Mouse (Mus musculus) liver, embryonic 12.5 days (tissue): ENCODE measurements around the gene Usf3. TPM values are rescaled to one million over a fixed set of nuclear protein-coding genes. Genes with fewer than 3 reads are reported as not detected.

Experiments
- ATAC-seq: fragments of 200-750 bp; cut with Nextera tagmentation; 2 replicates; pipeline ENCODE4 v1.8.0; 2017; ENCODE audit warnings: moderate number of reproducible peaks, mild to moderate bottlenecking, moderate library complexity
- H3K27ac ChIP-seq: fragments of 300-500 bp; sonication (generic); 2 replicates; pipeline ENCODE4 v1.5.1; 2016; ENCODE audit warnings: mild to moderate bottlenecking
- H3K27me3 ChIP-seq: fragments of 300-500 bp; sonication (generic); replicated peaks from 2 replicates; pipeline ENCODE4 v1.6.1; 2016; ENCODE audit warnings: mild to moderate bottlenecking, moderate library complexity
- H3K36me3 ChIP-seq: fragments of 300-500 bp; sonication (generic); 2 replicates; pipeline ENCODE4 v1.6.1; 2016; ENCODE audit warnings: mild to moderate bottlenecking, moderate library complexity
- H3K4me1 ChIP-seq: fragments of 300-500 bp; sonication (generic); 2 replicates; pipeline ENCODE4 v1.6.1; 2016
- H3K4me2 ChIP-seq: fragments of 300-500 bp; sonication (generic); 2 replicates; pipeline ENCODE4 v1.6.1; 2016; ENCODE audit warnings: mild to moderate bottlenecking, moderate library complexity
- H3K4me3 ChIP-seq: fragments of 300-500 bp; sonication (generic); 2 replicates; pipeline ENCODE4 v1.5.1; 2016; ENCODE audit warnings: mild to moderate bottlenecking, moderate library complexity
- H3K9ac ChIP-seq: fragments of 300-500 bp; sonication (generic); 2 replicates; pipeline ENCODE4 v1.6.1; 2016; ENCODE audit warnings: mild to moderate bottlenecking, moderate library complexity
- H3K9me3 ChIP-seq: fragments of 300-500 bp; sonication (generic); replicated peaks from 2 replicates; pipeline ENCODE4 v1.6.1; 2016; ENCODE audit warnings: mild to moderate bottlenecking, moderate library complexity
- WGBS: fragments of 180-500 bp; shearing (Covaris S2); methylation state at CpG from one replicate; pipeline ENCODE4 v1.1.7; 2016; ENCODE audit not compliant: insufficient replicate concordance; 5-methylcytosine and 5-hydroxymethylcytosine counted together
- polyA plus RNA-seq: library from polyadenylated mRNA; unstranded; fragments of >200 nt; fragmentation: Nextera tagmentation; extraction: Ambion mirVana; gene quantifications from 2 replicates; pipeline ENCODE4 v1.2.1, GENCODE M21; 2016

The Usf3 gene
- polyA plus RNA-seq, 1 experiment from 2014 or later = 2.9 TPM

DNA sequence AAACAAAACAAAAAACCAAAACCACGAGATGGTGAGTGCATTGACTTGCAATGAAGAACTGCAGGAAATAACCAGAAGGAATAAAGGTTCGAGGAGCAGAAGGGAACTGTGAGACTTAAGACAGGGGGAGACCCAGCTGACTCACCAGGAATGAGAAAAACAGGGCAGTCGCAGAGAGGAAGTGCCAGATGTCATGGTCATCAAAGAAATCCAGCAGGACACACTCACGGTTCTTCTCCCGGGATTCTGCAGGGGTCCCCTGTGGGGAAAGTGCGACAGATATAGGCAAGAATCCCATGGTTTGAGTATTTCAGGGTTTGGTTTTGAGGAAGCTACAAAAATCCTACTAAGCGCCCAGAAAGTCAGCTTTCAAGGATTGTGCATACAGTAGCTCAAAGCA, 70.3 kb downstream of the Usf3 start:
- Histone ChIP-seq H3K4me3 (no peak overlapping the region), H3K27me3 (no peaks in the 10 kb centered on the region), H3K4me2 (no peak overlapping the region), H3K27ac (no peak overlapping the region), H3K36me3 (no peaks in the 10 kb centered on the region), H3K9ac (no peak overlapping the region), H3K4me1 (0 out of 2 replicates have a peak, but pooled peaks cover 4% of the 10 kb centered on the region), H3K9me3 (no peaks in the 10 kb centered on the region)
- WGBS = 43% methylated on average over 7 of the region's 7 CpGs
- no peak for ATAC-seq

DNA sequence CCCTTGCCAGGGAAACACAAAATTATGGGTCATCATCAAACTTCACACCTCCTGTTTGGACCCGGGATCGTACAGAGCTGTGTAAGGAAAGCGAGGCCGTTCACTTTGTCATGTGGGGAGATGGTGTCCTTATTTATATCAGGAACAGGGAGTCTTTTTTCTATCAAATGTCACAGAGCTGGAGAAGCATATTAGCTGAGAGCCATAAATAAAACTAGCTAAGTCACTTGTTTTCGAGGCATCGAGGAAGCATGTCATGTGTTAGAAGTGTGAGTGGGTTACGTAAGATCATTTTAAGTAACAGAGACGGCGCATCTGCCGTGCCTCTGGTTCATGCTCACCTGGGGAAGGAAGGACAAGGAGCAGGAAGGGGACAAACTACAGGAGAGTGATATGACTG, 76.9 kb downstream of the Usf3 start:
- Histone ChIP-seq H3K4me2 (no peak overlapping the region), H3K9me3 (no peaks in the 10 kb centered on the region), H3K4me1 (no peaks in the 10 kb centered on the region), H3K27ac (no peak overlapping the region), H3K27me3 (no peaks in the 10 kb centered on the region), H3K9ac (no peak overlapping the region), H3K4me3 (no peak overlapping the region), H3K36me3 (no peaks in the 10 kb centered on the region)
- 77% methylated on average over 10 of the region's 10 CpGs for WGBS
- ATAC-seq = no peak

DNA sequence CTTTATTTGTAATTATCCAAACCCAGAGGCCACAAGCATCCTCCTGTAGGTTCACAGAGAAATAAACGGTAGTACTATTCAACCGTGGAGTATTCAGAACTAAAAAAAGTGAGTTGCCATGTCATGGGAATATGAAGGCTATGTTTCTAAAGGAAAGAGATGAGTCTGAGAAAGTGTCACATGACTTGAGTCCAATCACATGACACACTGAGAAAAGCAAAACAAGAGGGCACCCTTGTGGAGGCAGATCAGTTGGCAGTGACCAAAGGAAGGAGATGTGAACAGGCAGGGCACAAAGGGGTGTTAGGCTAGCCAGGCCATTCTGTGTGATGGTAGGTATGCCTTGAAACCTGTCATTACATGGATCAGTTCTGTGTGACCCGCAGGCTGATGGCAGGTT, 79.7 kb downstream of the Usf3 start:
- Histone ChIP-seq H3K9me3 (no peaks in the 10 kb centered on the region), H3K4me3 (no peak overlapping the region), H3K4me1 (no peaks in the 10 kb centered on the region), H3K27me3 (0 out of 2 replicates have a peak, but pooled peaks cover 3% of the 10 kb centered on the region), H3K4me2 (no peak overlapping the region), H3K27ac (no peak overlapping the region), H3K36me3 (no peaks in the 10 kb centered on the region), H3K9ac (no peak overlapping the region)
- 72% methylated on average over 3 of the region's 3 CpGs for WGBS
- no peak for ATAC-seq

DNA sequence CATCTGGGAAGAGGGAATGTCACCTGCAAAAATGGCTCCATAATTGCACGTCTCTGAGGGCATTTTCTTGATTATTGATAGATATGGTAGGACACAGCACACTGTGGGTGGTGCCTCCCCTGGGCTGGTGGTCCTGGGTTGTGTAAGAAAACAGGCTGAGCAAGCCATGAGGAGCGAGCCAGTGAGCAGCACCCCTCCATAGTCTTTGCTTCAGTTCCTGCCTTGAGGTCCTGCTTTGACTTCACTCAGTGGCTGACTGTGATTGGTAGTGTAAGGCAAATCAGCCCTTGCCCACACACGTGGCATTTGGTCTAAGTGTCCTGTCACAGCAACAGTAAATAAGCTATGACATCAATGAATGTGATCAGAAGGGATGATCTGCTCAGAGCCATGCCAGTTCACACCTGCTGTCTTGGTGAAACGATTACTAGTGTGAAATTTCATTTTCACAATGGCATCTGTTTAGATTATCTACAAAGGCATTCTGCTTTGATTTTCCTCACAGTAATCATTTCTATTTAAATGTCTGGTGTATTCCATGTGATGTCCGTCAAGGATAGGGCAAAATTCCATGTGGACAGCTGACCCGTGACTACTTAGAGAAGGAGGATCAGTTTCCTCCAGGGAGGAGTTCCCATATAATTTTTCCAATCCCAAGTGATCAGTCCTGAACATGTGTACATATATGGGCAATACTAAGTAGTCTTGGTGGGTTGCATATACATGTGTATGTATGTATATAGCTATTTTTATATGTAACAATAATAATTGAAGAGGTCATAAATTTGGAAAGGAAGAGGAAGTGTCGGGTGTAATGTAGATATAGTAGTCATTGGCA, 81.0 kb downstream of the Usf3 start:
- no peak for ATAC-seq
- H3K4me3 ChIP-seq = no peak overlapping the region
- WGBS = 51% methylated on average over 7 of the region's 7 CpGs
- H3K27ac ChIP-seq = no peak overlapping the region
- H3K36me3 ChIP-seq = no peaks in the 10 kb centered on the region
- no peaks in the 10 kb centered on the region for H3K9me3 ChIP-seq
- H3K27me3 ChIP-seq = 0 out of 2 replicates have a peak, but pooled peaks cover 3% of the 10 kb centered on the region
- H3K4me2 ChIP-seq = no peak overlapping the region
- no peak overlapping the region for H3K9ac ChIP-seq
- H3K4me1 ChIP-seq = no peaks in the 10 kb centered on the region

DNA sequence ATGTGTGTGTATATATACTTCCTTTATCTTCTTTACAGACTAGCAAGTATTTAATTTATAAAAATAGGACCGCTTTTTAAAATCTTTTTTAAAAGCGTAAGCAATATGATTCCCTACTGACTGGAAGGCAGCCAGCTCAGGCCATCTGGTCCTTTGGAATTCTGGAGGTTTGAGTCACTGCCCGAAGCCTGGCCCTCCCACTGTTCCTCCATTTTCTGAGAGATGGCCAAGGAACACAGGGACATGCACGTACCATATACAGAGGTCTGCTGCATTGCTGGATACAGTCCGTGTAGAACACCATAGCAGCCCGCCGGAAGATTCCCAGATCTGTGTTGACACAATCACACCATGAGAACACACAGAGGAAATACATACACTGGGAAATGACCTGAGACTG, 81.7 kb downstream of the Usf3 start:
- no peak overlapping the region for H3K4me3 ChIP-seq
- H3K9me3 ChIP-seq = no peaks in the 10 kb centered on the region
- no peak overlapping the region for H3K27ac ChIP-seq
- WGBS = 70% methylated on average over 7 of the region's 7 CpGs
- no peak for ATAC-seq
- 0 out of 2 replicates have a peak, but pooled peaks cover 3% of the 10 kb centered on the region for H3K27me3 ChIP-seq
- no peaks in the 10 kb centered on the region for H3K36me3 ChIP-seq
- no peaks in the 10 kb centered on the region for H3K4me1 ChIP-seq
- no peak overlapping the region for H3K4me2 ChIP-seq
- H3K9ac ChIP-seq = no peak overlapping the region

DNA sequence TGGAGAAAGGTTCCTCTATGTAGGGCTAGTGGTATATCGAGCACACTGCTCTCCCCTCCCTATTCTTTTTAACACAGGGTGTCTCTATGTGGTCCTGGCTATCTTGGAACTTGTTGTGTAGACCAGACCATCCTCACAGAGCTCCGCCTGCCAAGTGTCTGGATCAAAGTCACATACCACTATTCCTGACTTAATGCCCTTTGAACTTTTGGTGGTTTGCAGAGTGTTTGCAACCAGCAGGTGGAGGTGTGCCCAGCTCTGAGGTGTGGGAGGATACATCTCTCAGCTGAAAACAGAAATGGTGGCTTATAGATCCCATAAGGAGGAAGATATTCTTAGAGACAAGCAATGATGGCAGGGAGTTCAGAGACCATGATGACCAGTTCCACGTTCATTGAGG, 84.4 kb downstream of the Usf3 start:
- no peaks in the 10 kb centered on the region for H3K4me1 ChIP-seq
- 61% methylated on average over 3 of the region's 3 CpGs for WGBS
- no peak overlapping the region for H3K4me3 ChIP-seq
- H3K9me3 ChIP-seq = no peaks in the 10 kb centered on the region
- no peak for ATAC-seq
- 0 out of 2 replicates have a peak, but pooled peaks cover 3% of the 10 kb centered on the region for H3K27me3 ChIP-seq
- no peak overlapping the region for H3K9ac ChIP-seq
- H3K27ac ChIP-seq = no peak overlapping the region
- no peak overlapping the region for H3K4me2 ChIP-seq
- H3K36me3 ChIP-seq = no peaks in the 10 kb centered on the region

DNA sequence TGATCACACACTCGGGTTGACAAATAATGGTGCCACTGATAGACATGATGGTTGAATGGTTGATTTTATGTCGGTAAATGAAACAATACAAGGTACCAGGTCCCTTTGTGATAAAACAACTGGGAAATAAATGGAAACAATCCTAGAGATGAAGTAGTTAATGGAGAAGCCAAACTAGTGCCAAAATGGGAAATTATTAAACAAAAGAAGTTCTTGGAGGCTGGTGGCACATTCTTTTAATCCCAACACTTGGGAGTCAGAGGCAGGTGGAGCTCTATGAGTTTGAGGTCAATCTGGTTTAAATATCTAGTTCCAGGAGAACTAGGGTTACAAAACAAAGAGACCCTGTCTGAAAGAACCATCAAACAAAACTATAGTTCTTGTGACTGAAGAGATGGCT, 91.9 kb downstream of the Usf3 start:
- no peak for ATAC-seq
- 63% methylated on average over 2 of the region's 2 CpGs for WGBS
- no peak overlapping the region for H3K4me3 ChIP-seq

DNA sequence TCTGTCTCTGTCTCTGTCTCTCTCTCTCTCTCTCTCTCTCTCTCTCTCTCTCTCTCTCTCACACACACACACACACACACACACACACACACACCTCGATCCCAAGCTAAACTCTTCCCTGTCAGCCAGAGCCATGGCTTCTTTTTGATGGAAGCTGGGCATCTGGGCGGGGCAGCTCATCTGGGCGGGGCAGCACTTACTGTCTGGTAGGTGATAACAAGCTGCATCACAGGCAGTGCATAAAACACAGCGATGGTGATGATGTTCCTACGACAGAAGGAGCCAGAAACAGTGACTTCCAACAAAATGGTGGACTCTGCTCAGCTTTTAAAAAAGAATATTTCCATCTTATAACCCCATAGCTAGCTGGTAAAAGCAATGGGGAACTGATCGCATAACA, 92.5 kb downstream of the Usf3 start:
- Histone ChIP-seq H3K36me3 (no peaks in the 10 kb centered on the region), H3K4me3 (no peak overlapping the region), H3K4me1 (peaks cover 16% of the 10 kb centered on the region), H3K9ac (no peak overlapping the region), H3K9me3 (no peaks in the 10 kb centered on the region), H3K27me3 (no peaks in the 10 kb centered on the region), H3K27ac (no peak overlapping the region), H3K4me2 (peak overlapping the region; percentile 28)
- WGBS = 50% methylated on average over 6 of the region's 6 CpGs
- peak; percentile 83 for ATAC-seq

More for the DNA sequence above, 91.9 kb downstream of the Usf3 start:
- Histone ChIP-seq H3K9ac (no peak overlapping the region), H3K36me3 (no peaks in the 10 kb centered on the region), H3K9me3 (no peaks in the 10 kb centered on the region), H3K4me1 (peaks cover 16% of the 10 kb centered on the region), H3K4me2 (no peak overlapping the region), H3K27me3 (no peaks in the 10 kb centered on the region), H3K27ac (no peak overlapping the region)

DNA sequence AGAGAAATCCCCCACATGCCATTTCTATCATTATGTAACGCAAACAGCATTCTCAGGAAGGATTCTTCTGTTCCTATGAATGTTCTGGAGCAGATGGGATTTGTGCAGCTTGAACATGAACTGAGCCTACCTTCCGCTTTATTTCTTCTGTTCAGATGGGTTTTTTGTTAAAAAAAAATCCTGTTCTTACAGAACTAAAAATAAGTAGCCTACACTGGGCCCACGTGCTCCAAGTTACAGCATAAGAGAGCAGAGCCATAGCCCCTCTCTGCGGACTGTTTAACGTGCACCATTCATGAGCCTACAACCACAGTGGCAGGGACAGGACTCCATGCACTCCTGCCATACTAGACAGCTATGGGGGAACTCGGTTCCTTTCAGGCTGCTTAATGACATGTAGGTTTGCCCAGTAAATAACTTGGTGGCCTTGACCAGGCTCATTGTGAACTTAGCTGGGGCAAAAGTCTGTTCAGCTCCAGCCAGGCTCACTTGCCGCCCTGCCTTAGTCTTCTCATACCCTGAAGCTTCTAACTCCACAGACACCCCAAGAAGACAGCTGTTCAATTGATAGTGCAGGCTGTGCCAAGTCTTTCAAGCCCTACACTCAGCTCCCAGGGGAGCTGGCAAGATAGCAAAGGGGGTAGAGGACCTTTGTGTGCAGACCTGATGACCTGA, 95.6 kb downstream of the Usf3 start:
- H3K4me2 ChIP-seq = no peak overlapping the region
- no peak overlapping the region for H3K4me3 ChIP-seq
- H3K36me3 ChIP-seq = no peaks in the 10 kb centered on the region
- no peaks in the 10 kb centered on the region for H3K9me3 ChIP-seq
- H3K27ac ChIP-seq = no peak overlapping the region
- H3K9ac ChIP-seq = no peak overlapping the region
- 70% methylated on average over 7 of the region's 7 CpGs for WGBS
- no peak for ATAC-seq
- H3K27me3 ChIP-seq = no peaks in the 10 kb centered on the region
- peaks cover 16% of the 10 kb centered on the region for H3K4me1 ChIP-seq

DNA sequence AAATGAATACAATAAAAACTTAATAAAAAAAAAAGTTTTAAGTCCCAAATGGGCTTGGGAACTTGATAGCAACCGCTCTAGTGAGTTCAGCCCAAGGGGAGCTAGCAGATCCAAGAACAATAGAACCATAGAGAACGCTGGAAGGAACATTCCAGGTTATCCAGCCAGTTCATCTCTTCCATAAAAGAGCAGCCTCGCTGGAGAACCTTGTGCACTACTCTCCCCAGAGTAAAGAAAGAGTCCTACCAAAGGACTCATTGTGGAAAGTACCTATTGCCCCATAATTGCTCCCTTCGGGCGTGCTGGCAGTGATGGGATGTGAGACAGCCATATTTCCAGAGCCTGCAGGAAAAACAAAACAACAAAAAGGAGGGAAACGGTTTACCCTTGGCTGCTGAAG, 96.5 kb downstream of the Usf3 start:
- ATAC-seq = no peak
- H3K27ac ChIP-seq = no peak overlapping the region
- H3K27me3 ChIP-seq = no peaks in the 10 kb centered on the region
- H3K4me3 ChIP-seq = no peak overlapping the region
- peaks cover 16% of the 10 kb centered on the region for H3K4me1 ChIP-seq
- 64% methylated on average over 6 of the region's 6 CpGs for WGBS
- no peak overlapping the region for H3K4me2 ChIP-seq
- no peaks in the 10 kb centered on the region for H3K36me3 ChIP-seq
- H3K9ac ChIP-seq = no peak overlapping the region
- H3K9me3 ChIP-seq = no peaks in the 10 kb centered on the region

DNA sequence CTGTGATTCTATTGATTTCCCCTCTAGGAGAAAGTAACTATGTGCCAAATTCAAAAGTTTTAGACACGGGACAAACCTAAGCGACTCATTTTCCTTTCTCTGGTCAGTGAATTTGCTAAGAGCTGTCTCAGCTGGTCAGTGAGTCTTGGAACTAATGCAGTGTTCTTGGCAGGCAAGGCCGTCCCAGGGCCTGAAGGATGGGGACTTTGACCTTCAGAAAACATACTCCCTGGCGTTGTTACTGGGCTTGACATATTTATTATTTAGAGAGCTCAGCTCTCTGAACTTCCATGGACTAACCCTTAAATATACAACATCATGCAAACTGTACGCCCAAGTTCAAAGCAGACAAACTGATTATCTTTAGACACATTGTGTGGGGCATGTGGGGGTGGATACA, 97.6 kb downstream of the Usf3 start:
- H3K27ac ChIP-seq = no peak overlapping the region
- ATAC-seq = no peak

DNA sequence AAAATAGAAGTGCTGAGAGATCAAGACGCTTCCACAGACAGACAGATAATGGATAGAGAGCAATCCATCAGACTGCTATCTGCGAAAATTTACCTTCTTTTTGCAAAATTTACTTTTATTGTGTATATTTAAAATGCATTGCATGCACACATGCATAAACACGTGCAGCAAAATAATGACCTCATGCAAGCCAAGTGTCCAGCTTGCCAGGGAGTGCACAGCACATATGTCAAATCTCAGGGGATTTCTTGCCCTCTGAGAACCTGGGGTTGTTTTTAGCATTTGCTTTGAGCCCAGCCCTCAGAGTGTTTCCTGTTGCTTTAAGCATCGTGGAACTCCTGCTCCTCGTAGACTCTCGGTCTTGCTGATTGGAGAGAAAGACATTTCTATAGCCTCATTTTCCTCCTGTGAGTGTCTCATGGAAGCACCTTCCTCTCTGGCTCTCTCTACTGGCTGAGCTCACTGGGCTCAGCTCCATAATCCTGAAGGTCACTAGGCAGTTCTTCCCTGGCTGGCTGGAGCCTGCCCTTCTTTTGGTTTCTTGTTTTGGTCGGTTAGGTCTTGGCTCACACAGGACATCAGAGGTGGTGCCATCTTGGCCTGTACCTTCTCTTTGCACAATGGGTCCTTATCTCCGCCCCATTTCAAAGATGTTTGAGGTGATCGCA, 98.5 kb downstream of the Usf3 start:
- Histone ChIP-seq H3K9ac (no peak overlapping the region), H3K4me1 (peaks cover 1% of the 10 kb centered on the region; the same call in 1 of the 2 replicates), H3K4me2 (no peak overlapping the region), H3K4me3 (no peak overlapping the region), H3K27ac (no peak overlapping the region), H3K27me3 (no peaks in the 10 kb centered on the region), H3K9me3 (no peaks in the 10 kb centered on the region), H3K36me3 (no peaks in the 10 kb centered on the region)
- no peak for ATAC-seq
- 54% methylated on average over 9 of the region's 9 CpGs for WGBS

More for the DNA sequence above, 97.6 kb downstream of the Usf3 start:
- Histone ChIP-seq H3K4me2 (no peak overlapping the region), H3K4me3 (no peak overlapping the region), H3K36me3 (no peaks in the 10 kb centered on the region), H3K4me1 (peaks cover 10% of the 10 kb centered on the region), H3K9me3 (no peaks in the 10 kb centered on the region), H3K9ac (no peak overlapping the region), H3K27me3 (no peaks in the 10 kb centered on the region)
- WGBS = 63% methylated on average over 5 of the region's 5 CpGs
